ENCODE assay signal across 25 mouse cellular contexts in genomic region chr6:109233426-109233825, GRCm38 (mm10).
DNase-seq lines count a peak whose midpoint lies in the region; ATAC-seq and TF ChIP-seq lines count a peak whose summit lies in the region.
"Had no signal": no experiment of that assay in that cellular context is flagged by ENCODE, and none has a peak within 500 bp of the region (broad histone marks: within the 10 kb centered on the region; RNA-seq: fewer than 3 reads in every experiment).

No protein-coding gene starts in this region.

- peak; percentile 11 to 12 for DNase-seq in cerebellum, postnatal 10 days
- peak; percentile 30 for DNase-seq in hindbrain, embryonic 14.5 days (ENCODE audit: low spot score)
- DNase-seq in left cerebral cortex, postnatal 4 days = peak; percentile 5
- no peak for DNase-seq in left cerebral cortex, adult 2 months (ENCODE audit: extremely low spot score in 1 of 2, low spot score in 2 of 2)
- peak; percentile 6 to 33 for DNase-seq in layer of hippocampus, postnatal 14 days (ENCODE audit: low spot score in 2 of 2)
- no peak for DNase-seq in spleen, postnatal 4 days (ENCODE audit: low spot score in 2 of 2)
- DNase-seq: adrenal gland, adult 8-10 months; cerebellum, adult 8-10 months; gastrocnemius, postnatal 14 days; heart, adult 11 months; kidney, adult 18-20 months; kidney, postnatal 4 days; liver; lung, postnatal 4 days; right cerebral cortex, adult 18-20 months; thymus, adult 2 months had no signal

- TF ChIP-seq CTCF in left cerebral cortex, adult 2 months (IDR thresholded peaks at IDR 0.05) = no peak

- H3K36me3 ChIP-seq in hindbrain, embryonic 14.5 days (replicated peaks; ENCODE audit: control insufficient read depth, insufficient read depth) = no peaks in the 10 kb centered on the region
- H3K36me3 ChIP-seq in hindbrain, embryonic 13.5 days = no peaks in the 10 kb centered on the region
- H3K36me3 ChIP-seq: limb, embryonic 10.5 days; midbrain, embryonic 15.5 days; neural tube, embryonic 13.5 days had no signal

- H3K4me1 ChIP-seq in hindbrain, embryonic 14.5 days (replicated peaks; ENCODE audit: control insufficient read depth, insufficient read depth, low read length) = no peaks in the 10 kb centered on the region
- no peaks in the 10 kb centered on the region for H3K4me1 ChIP-seq in hindbrain, embryonic 13.5 days (replicated peaks)
- H3K4me1 ChIP-seq: limb, embryonic 10.5 days; midbrain, embryonic 15.5 days; neural tube, embryonic 13.5 days had no signal

- no peak overlapping the region for H3K4me2 ChIP-seq in hindbrain, embryonic 14.5 days (replicated peaks)
- no peak overlapping the region for H3K4me2 ChIP-seq in hindbrain, embryonic 13.5 days
- H3K4me2 ChIP-seq: heart, embryonic 11.5 days; midbrain, embryonic 15.5 days; neural tube, embryonic 13.5 days had no signal

- intact Hi-C loops in left cerebral cortex, postnatal 4 days (cut with DNase I) = no loop called here
- intact Hi-C loops in left cerebral cortex, adult 2 months (cut with DNase I) = no loop called here

- H3K27me3 ChIP-seq in hindbrain, embryonic 14.5 days (ENCODE audit: control insufficient read depth, insufficient read depth, low read length) = no peaks in the 10 kb centered on the region
- no peaks in the 10 kb centered on the region for H3K27me3 ChIP-seq in hindbrain, embryonic 13.5 days
- H3K27me3 ChIP-seq: midbrain, embryonic 15.5 days; neural tube, embryonic 13.5 days had no signal

- no peaks in the 10 kb centered on the region for H3K9me3 ChIP-seq in hindbrain, embryonic 14.5 days (ENCODE audit: control insufficient read depth, low read length)
- no peaks in the 10 kb centered on the region for H3K9me3 ChIP-seq in hindbrain, embryonic 13.5 days
- H3K9me3 ChIP-seq: limb, embryonic 10.5 days; midbrain, embryonic 15.5 days; neural tube, embryonic 13.5 days had no signal

- WGBS in hindbrain, embryonic 14.5 days = 82% methylated on average over 3 of the region's 3 CpGs
- WGBS in hindbrain, embryonic 13.5 days = 79% methylated on average over 3 of the region's 3 CpGs

- ATAC-seq in cerebellum, adult (ENCODE audit: insufficient number of reproducible peaks, low FRiP score, low TSS enrichment) = no peak
- ATAC-seq in hindbrain, embryonic 14.5 days (ENCODE audit: low FRiP score) = no peak
- no peak for ATAC-seq in hindbrain, embryonic 13.5 days (ENCODE audit: low FRiP score)
- ATAC-seq: activated CD4-positive, CD25-positive, alpha-beta regulatory T cell, adult 4 months; midbrain, embryonic 15.5 days had no signal

- H3K9ac ChIP-seq in hindbrain, embryonic 14.5 days = no peak overlapping the region
- H3K9ac ChIP-seq in hindbrain, embryonic 13.5 days = no peak overlapping the region
- H3K9ac ChIP-seq: midbrain, embryonic 15.5 days; neural tube, embryonic 13.5 days had no signal

- no peak overlapping the region for H3K4me3 ChIP-seq in hindbrain, embryonic 14.5 days (replicated peaks; ENCODE audit: low read length)
- H3K4me3 ChIP-seq in hindbrain, embryonic 13.5 days = no peak overlapping the region
- H3K4me3 ChIP-seq in left cerebral cortex, adult 2 months = no peak overlapping the region
- H3K4me3 ChIP-seq: limb, embryonic 10.5 days; midbrain, embryonic 15.5 days; myocyte; neural tube, embryonic 13.5 days had no signal

- no peak overlapping the region for H3K27ac ChIP-seq in hindbrain, embryonic 14.5 days
- H3K27ac ChIP-seq in hindbrain, embryonic 13.5 days = no peak overlapping the region
- H3K27ac ChIP-seq in left cerebral cortex, adult 2 months = no peak overlapping the region
- H3K27ac ChIP-seq: limb, embryonic 10.5 days; midbrain, embryonic 15.5 days; neural tube, embryonic 13.5 days; stomach, postnatal 0 days had no signal

Comparison
In these comparisons a context has a peak if more than half of its experiments do, and no peak if none do; other contexts are left out.
1. DNase-seq: peak in cerebellum, postnatal 10 days (2 of 2), hindbrain, embryonic 14.5 days (single experiment), left cerebral cortex, postnatal 4 days (single experiment) and layer of hippocampus, postnatal 14 days (2 of 2); none in left cerebral cortex, adult 2 months (0 of 2) and spleen, postnatal 4 days (0 of 2).